Mouse (Mus musculus) myocyte (in vitro differentiated cells): ENCODE measurements around the gene Ssh1.

Experiments used
- CEBPB ChIP-seq: IDR thresholded peaks from 2 replicates; pipeline ENCODE4 v1.6.1; 2011; ENCODE audit warnings: mild to moderate bottlenecking, moderate library complexity; ENCODE audit not compliant: poor library complexity, insufficient read depth, severe bottlenecking
- E2F4 ChIP-seq: IDR thresholded peaks from one replicate; pipeline ENCODE4 v1.6.1; 2011; ENCODE audit warnings: mild to moderate bottlenecking, control low read depth, moderate library complexity; ENCODE audit not compliant: insufficient read depth
- MAX ChIP-seq: IDR thresholded peaks from one replicate; pipeline ENCODE4 v1.6.1; 2011; ENCODE audit warnings: low read depth, mild to moderate bottlenecking, control low read depth
- MYOD1 ChIP-seq, 3 experiments: IDR thresholded peaks; one replicate each; pipeline ENCODE4 v1.6.1; 2011; ENCODE audit warnings: control low read depth in 2 of 3, low read depth in 2 of 3, mild to moderate bottlenecking in 2 of 3, moderate library complexity in 1 of 3; ENCODE audit not compliant: insufficient read length in 2 of 3, control insufficient read depth in 1 of 3
- MYOG ChIP-seq, 3 experiments: IDR thresholded peaks; one replicate each; pipeline ENCODE4 v1.6.1; 2011; ENCODE audit warnings: control low read depth in 2 of 3, low read depth in 2 of 3, mild to moderate bottlenecking in 2 of 3; ENCODE audit not compliant: insufficient read length in 2 of 3, control insufficient read depth in 1 of 3, insufficient read depth in 1 of 3
- POLR2A ChIP-seq: IDR thresholded peaks from one replicate; pipeline ENCODE4 v1.6.1; 2011; ENCODE audit warnings: low read depth, mild to moderate bottlenecking, control low read depth, moderate library complexity; ENCODE audit not compliant: insufficient read length
- POLR2AphosphoS2 ChIP-seq: IDR thresholded peaks from one replicate; pipeline ENCODE4 v1.6.1; 2011; ENCODE audit warnings: low read depth, control low read depth; ENCODE audit not compliant: insufficient read length
- REST ChIP-seq: IDR thresholded peaks from one replicate; pipeline ENCODE4 v1.6.1; 2011; ENCODE audit warnings: mild to moderate bottlenecking, control low read depth, moderate library complexity; ENCODE audit not compliant: insufficient read depth, insufficient read length
- TCF12 ChIP-seq: IDR thresholded peaks from one replicate; pipeline ENCODE4 v1.6.1; 2011; ENCODE audit warnings: mild to moderate bottlenecking, control low read depth; ENCODE audit not compliant: poor library complexity, insufficient read depth, severe bottlenecking
- TCF3 ChIP-seq: IDR thresholded peaks from one replicate; pipeline ENCODE4 v1.6.1; 2011; ENCODE audit warnings: low read depth, control low read depth; ENCODE audit not compliant: insufficient read length
- USF1 ChIP-seq: IDR thresholded peaks from one replicate; pipeline ENCODE4 v1.6.1; 2011; ENCODE audit warnings: low read depth, mild to moderate bottlenecking, control low read depth, moderate library complexity

GRCm38 (mm10) chr5:113972589-113973515, 20.8 kb downstream of the Ssh1 start:
- TF ChIP-seq TCF12 (no peak), MAX (no peak), USF1 (no peak), POLR2A (no peak), MYOD1 (IDR thresholded peaks at IDR 0.05; ENCODE audit: control insufficient read depth in 1 of 3, insufficient read length in 2 of 3, low read depth in 2 of 3) (no peak), E2F4 (no peak), POLR2AphosphoS2 (no peak), TCF3 (no peak), MYOG (IDR thresholded peaks at IDR 0.05; ENCODE audit: control insufficient read depth in 1 of 3, insufficient read depth in 1 of 3, insufficient read length in 2 of 3, low read depth in 2 of 3) (no peak), CEBPB (no peak), REST (no peak)
